Mouse (Mus musculus) heart, adult 11 months (tissue): ENCODE results near the gene Elane.

Experiments
- DNase-seq: peaks from one replicate; pipeline ENCODE4 v3.0.0; 2022

Gene Elane

DNA sequence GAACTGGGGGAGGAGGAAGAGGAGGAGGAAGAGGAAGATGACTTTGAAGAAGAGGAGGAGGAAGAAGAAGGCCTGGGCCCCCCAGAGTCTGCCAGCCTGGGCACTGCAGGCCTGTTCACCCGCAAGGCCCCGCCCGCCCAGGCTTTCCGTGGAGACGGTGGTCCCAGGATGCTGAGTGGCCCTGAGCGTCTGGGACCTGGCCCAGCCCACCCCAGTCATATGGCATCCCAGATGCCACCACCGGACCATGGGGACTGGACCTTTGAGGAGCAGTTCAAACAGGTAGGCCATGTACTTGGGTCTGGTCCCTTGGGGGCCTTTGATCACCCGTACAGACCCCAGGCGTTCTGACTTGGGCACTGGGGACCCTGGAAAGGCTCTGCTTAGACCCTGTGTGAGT, 45.8 kb downstream of the Elane start:
- DNase-seq = peak; percentile 93

DNA sequence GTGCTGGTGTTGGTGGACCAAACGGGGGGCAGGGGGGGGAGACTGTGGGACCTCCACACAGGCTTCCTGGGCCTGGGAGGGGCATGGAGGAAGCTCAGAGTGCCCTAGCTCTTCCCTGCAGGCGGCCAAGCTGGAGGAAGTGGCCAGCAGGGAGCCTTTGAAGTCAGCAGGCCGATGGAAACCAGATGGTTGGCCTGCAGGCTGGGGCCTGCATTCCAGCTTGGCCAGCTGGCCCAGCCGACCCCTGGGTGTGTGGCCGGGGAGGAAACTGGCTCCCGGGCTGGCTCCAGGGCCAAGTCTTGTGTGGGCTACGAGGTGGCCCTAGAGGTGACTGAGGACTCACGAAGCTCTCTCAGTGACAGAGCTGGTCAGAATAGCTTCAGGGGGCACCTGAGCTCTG, 46.7 kb downstream of the Elane start:
- DNase-seq = peak; percentile 99

DNA sequence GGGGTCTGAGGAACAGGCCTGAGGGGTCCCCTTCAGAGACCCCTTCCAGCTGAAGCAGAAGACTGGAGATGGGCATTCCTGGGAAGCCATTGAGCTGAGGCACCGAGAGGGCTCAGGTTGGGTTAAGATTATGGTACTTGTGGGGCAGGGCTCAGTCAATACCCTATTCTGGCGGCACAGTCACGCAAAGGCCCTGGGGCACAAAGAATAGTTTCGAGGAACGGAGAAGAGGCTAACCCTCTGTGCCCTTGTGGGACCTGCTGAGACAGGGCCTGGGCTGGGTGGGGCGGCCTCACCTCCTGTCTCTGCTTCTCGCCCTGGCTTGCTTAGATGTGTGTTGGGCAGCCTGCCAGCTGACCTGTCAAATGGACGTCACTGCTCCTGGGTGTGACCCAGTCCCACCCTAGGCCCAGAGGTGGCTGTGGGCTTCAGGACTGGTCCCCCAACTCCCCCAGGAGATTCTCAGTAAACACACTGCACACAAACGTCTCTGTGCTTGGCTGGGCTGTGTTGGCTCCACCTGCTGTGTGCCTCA, 47.2 kb downstream of the Elane start:
- DNase-seq = peak; percentile 96

- DNase-seq = peak; percentile 95
Measured at GRCm38 (mm10) chr10:79933861-79934260, 47.8 kb downstream of the Elane start.

GRCm38 (mm10) chr10:79934272-79934721, 48.2 kb downstream of the Elane start:
- peak; percentile 100 for DNase-seq

- DNase-seq = peak; percentile 95
Measured at GRCm38 (mm10) chr10:79934794-79935569, 48.9 kb downstream of the Elane start.

DNA sequence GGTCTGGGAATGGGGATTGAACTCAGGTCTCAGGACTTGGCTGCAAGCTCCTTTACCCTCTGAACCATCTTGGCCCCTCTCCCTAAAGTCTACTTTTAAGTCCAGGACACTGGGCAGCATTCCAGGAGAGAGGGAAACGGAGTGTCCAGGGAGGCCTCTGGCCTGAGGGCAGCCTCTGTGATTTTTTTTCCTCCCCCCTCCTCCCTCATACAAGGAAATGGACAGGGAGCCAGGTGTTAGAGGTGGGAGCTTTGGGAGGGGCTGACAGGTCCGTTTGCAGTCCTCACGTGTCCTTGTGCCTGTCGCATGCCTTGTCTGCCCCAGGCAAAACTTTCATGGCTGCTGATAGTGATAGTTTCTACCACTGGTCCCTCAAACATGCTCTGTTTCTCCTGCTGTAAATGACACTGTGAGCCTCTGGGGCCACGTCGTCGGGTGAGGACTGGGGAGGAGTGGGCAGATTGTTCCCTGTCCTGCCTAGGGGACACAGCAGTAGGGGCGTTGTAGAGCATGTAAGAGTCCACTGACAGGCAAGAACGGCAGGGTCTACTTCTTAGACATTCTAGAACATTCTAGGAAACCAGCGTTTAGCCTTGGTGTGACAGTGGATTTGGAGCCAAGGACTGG, 50.4 kb downstream of the Elane start:
- peak; percentile 91 for DNase-seq

DNA sequence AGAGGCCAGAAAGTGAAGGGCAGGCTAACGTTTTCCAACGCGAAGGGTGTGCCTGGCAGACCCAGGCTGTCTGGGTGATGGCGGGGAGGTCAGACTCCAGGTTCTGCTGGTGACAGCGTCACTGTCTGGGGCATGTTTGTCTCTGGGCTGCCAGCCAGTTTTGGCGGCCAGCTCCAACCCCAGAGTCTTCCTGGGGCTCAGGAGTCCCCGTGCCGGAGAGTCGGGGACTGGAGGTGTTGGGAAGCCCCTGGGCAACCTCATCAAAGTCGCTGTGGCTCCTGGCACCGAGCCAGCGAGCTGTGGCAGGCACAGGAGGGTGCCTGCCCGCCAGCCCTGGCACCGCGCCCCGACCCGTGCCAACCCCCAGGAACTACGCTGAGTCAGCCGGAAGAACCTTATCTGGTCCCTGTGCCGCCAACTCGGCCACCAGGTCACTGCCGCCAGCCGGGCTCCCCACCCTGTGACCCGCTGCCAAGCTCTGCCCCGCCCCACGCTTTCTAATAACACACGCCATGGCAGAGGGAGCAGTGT, 50.9 kb downstream of the Elane start:
- peak; percentile 98 for DNase-seq
